Mouse (Mus musculus) lung, adult 2 months (tissue): ENCODE measurements at regions not wholly inside any gene's neighbourhood (a gene's known extent, or its start where the extent isn't known, plus 50 kb on each side); places are given as distances from the start of the nearest gene placed in this dataset.

Source experiments
- CTCF ChIP-seq: fragments of 200-500 bp; IDR thresholded peaks from 2 replicates; pipeline ENCODE4 v1.5.1; 2011; ENCODE audit warnings: mild to moderate bottlenecking, low read length, control low read depth; ENCODE audit not compliant: insufficient read depth
- POLR2A ChIP-seq: fragments of 200-500 bp; IDR thresholded peaks from 2 replicates; pipeline ENCODE4 v1.6.1; 2011; ENCODE audit warnings: low read depth, mild to moderate bottlenecking, control low read depth, low read length, borderline replicate concordance; ENCODE audit errors: extremely low read depth

DNA sequence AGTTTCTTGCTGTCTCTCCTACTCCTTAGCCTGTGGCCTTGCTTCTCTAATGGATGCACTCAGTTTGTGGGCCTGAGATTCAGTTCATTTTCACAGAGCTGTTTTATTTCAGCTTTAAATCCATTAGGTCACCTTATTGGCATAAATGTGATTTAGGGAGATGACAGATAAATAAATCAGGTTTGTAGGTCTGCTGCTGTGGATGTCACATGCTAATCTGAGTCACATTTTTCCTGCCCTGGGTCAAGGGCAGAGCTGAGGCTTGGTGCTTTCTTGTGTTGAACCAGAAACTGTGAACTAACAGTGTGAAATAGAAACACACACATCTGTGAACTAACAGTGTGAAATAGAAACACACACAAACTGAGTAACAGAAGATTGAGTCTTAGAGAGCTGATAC lies 266.9 kb downstream of the Kcnrg start:
- TF ChIP-seq CTCF (no peak), POLR2A (no peak)
